Mouse (Mus musculus): ENCODE measurements around the gene Gm17349. TPM values are rescaled to one million over a fixed set of nuclear protein-coding genes. Genes with fewer than 3 reads are reported as not detected.
A peak's percentile ranks its signal among the peaks of the same experiment; 100 is the strongest.

Gm17349 gene
- total RNA-seq, 2 experiments from 2014 or later = 4.7 to 5.5 TPM

DNA sequence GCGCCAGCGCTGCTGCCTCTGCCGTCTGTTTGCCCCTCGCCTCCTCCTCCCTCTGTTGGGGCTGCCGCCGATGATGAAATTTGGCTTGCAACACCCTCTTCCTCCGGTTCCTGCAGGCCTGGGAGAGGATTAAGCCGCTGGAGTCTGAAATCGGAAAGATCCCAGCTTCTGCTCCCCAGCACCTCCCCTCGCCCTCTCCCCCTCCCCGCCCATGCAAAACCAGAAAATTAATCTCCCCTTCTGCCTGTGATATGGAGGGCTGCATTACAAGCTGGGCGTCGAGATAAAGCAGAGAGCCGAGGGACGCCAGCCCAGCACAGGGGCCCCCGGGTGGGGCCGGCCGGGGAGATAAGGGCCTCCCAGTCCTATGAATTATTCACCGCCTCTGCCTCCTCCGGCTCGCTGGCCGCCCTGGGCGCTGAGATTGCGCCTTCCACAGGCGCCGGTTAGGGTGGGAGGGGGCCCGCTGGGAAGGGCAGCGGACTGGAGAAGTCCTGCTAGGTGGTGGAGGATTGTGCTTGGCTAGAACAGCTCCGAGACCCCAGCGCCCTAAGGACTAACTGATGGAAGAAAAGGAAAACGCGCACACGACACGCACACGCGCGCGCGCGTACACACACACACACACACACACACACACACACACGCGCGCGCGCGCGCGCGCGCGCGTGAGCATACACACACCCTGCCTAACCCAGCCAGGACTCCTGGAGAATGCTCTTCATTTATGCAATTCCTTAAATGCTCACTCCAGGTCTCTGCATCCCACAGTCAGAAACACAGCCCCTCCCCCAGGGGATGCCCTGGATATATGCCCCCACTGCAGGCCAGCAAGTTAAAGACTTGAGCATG, 40.5 kb downstream of the Gm17349 start:
- intact Hi-C loops (cut with DNase I) = no loop called here
- DNase-seq = peak; percentile 54 to 62

DNA sequence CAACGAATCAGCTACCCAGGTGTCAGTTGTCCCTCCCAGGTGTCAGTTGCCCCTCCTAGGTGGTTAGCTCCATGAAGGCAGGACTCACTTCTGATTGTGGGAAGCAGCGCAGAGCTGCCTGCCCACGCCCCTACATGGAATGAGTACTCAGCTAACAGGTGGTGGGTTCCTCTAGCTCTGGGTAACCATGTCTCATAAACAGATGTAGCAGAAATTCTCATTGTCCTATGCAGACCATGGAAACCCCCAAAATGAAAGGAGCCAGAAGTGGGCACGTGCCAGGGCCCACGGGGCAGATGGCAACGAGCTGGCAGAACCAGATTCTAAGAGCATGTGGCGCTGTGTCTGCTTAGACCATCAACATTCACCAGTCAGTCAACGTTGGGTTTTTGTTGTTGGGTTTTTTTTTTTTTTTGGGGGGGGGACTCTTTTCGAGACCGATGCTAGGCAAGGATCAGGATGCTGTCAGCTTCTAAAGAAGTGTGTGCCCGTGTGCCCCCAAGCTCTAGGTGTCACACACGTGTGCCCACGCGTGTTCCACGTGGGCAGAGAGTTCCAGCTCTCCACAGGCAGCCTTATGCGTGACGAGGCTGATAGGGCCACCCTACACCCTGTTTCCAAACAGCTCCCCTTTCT, 41.2 kb downstream of the Gm17349 start:
- DNase-seq = no peak
- intact Hi-C loops (cut with DNase I) = no loop called here

DNA sequence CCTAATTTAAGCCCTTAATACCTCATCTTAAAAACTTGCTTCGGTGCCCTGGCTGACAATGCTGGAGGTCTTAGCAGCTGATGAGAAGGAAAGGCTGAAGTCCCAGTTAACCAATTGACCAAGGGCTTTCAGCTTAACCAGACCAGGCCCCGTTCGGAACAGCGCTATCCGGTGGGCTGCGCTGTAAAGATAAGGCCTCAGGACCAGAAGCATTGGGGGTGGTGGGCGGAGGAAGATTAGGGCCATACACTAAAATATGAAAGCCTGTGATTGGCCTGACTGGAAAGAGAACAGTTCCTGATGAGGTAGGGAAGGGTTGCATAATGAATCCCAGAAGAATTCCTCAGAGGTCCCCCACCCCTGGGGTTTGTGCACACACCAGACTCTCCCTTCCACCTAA, 42.9 kb downstream of the Gm17349 start:
- intact Hi-C loops (cut with DNase I) = no loop called here
- DNase-seq = no peak

DNA sequence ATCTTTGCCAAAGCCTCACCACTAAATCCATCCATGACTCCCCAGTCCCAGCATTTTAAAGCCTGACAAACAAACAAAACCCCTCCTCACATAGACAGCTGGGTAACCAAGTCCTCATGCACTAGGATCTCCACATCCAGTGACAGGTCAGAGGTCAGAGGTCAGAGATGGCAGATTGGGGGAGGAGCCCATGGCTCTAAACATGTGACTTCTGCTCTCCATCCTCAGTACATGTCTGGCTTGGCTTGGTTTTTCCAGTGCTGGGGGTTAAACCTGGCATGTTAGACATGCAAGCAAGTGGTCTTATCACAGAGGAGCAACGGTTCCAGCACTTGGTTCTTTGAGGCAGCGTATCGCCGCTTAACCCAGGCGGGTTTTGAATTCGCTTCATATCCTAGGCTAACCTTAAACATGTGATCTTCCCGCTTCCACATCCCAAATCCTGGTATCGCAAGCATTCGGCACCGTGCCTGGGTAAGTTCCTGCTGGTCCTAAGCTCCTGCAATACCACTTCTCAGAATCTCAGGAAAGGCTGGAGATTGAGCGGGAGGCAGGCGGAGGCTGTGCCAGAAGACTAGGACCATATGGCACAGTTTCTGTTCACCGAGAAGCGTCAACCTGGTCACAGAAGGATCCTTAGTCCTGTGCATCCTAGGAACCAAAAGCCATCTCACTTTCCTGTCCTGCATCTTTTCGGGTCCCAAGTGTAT, 44.0 kb downstream of the Gm17349 start:
- no peak for DNase-seq
- intact Hi-C loops (cut with DNase I) = no loop called here

DNA sequence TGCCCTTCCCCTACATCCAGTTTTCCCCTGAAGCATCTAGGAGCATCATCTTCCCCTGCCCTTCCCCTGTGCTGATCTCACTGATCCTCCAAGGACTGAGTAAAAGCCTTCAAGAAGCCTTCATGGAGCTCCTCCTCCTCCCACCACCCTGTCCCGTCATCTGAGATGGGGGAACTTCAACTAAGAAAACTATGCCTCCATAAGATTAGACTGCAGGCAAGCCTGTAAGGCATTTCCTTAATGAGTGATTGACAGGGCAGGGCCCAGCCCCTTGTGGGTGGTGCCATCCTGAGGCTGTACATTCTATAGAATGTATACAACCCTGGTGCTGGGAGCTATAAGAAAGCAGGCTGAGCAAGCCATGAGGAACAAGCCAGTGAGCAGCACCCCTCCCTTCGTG, 46.9 kb downstream of the Gm17349 start:
- intact Hi-C loops (cut with DNase I) = no loop called here
- no peak for DNase-seq

DNA sequence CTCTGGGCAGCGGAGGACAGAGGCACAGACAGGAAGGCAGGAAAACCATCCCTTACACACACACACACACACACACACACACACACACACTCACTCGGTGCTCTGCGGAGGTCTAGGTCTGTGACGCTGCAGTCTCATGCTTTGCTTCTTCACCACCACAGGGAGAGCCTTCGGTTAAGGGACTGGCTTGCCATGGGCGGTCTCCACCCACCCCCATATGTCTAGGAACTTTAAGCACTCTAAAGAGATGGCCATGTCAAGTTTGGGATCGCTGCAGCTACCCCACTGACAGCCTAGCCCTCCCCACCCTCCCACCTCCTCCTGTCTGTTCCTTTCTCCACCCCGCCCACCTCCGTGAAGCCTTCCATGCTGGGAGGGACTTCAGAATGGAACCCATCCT, 49.3 kb downstream of the Gm17349 start:
- intact Hi-C loops (cut with DNase I) = no loop called here
- DNase-seq = no peak

DNA sequence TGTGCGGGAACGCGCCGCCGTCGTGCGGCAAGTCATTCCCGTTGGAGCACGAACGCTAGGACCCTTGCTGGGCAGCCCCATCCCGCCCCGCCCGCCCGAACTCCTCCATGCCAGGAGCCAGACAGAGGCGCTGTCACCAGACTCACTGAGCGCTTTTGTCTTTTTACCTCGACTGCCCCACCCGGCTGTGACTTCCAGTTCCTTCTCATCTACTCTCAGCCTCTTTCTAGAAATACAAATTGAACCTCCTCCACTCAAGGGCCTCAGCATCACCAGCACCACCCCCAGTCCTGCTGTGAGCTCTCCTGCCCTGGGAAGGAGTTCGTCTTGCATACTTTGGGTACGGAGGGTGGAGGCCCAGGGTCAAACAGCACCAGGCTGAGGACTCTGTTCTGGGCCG, 51.4 kb downstream of the Gm17349 start:
- no peak for DNase-seq
- intact Hi-C loops (cut with DNase I) = no loop called here

DNA sequence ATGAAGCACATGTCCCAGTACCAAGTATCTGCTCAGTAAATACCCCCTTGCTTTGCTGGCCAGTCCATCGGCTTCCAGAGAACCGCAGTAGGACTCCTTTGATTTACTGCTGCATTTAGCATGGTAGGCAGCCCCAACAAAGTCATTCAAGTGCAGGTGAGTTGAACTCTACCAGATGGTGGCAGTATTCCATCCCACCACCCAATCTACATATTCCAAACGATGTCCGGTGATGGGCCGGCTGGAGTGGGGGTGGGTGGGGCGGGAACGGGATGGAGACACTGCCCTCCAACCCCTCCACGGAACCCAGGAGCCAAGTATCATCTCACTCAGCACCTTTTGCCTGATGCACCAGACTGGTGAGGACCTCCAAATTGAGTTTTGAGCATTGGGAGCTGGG, 52.0 kb downstream of the Gm17349 start:
- no peak for DNase-seq
- intact Hi-C loops (cut with DNase I) = no loop called here

Other genes starting within 250 kb of the Gm17349 start
- gene Nckap5l, start 247.7 kb downstream of the Gm17349 start, total RNA-seq (2021) = 10 to 100 TPM; 17.4 to 25.5 TPM
- gene Bcdin3d, start 230.8 kb downstream of the Gm17349 start, total RNA-seq (2021) = 1 to 10 TPM; 3.9 to 7.3 TPM
- under 1 TPM; 0.10 to 0.32 TPM for gene Faim2, start 177.3 kb downstream of the Gm17349 start, total RNA-seq (2021)
- not detected for gene Aqp2, start 126.4 kb downstream of the Gm17349 start, total RNA-seq (2021)
- under 1 TPM; 0.38 to 0.74 TPM for gene Aqp5, start 114.7 kb downstream of the Gm17349 start, total RNA-seq (2021)
- gene Aqp6, start 104.1 kb downstream of the Gm17349 start, total RNA-seq (2021) = not detected
- gene Racgap1, start 53.8 kb downstream of the Gm17349 start, total RNA-seq (2021) = 10 to 100 TPM; 28.7 to 29.6 TPM
- under 1 TPM; 0.69 to 0.72 TPM for gene Asic1, start 35.1 kb downstream of the Gm17349 start, total RNA-seq (2021)
- 10 to 100 TPM; 39.2 to 40.2 TPM for gene Smarcd1, start 3.4 kb downstream of the Gm17349 start, total RNA-seq (2021)
- gene Gpd1, start 12.0 kb upstream of the Gm17349 start, total RNA-seq (2021) = 100 to 1,000 TPM in 1 of 2 experiments, 10 to 100 TPM in 1; 74.8 to 238 TPM
- gene Cox14, start 20.1 kb upstream of the Gm17349 start, total RNA-seq (2021) = 100 to 1,000 TPM; 212 to 221 TPM
- 10 to 100 TPM; 26.4 to 28.1 TPM for gene Cers5, start 67.4 kb upstream of the Gm17349 start, total RNA-seq (2021)
- 10 to 100 TPM; 27.9 to 32.8 TPM for gene Lima1, start 170.0 kb upstream of the Gm17349 start, total RNA-seq (2021)